Mouse (Mus musculus) olfactory bulb, adult 2 months (tissue): ENCODE results near the gene Prkn. TPM values are rescaled to one million over a fixed set of nuclear protein-coding genes. Genes with fewer than 3 reads are reported as not detected.

Source experiments
- H3K27ac ChIP-seq: fragments of 200-500 bp; 2 replicates; pipeline ENCODE4 v1.5.1; 2012; ENCODE audit warnings: low read depth, low read length; ENCODE audit not compliant: insufficient read depth
- H3K4me1 ChIP-seq: fragments of 200-500 bp; 2 replicates; pipeline ENCODE4 v1.6.1; 2012; ENCODE audit warnings: low read length; ENCODE audit not compliant: control insufficient read depth, insufficient read depth
- H3K4me3 ChIP-seq: fragments of 200-500 bp; 2 replicates; pipeline ENCODE4 v1.5.1; 2012; ENCODE audit warnings: mild to moderate bottlenecking, low read depth, low read length, moderate library complexity; ENCODE audit not compliant: insufficient read depth
- CTCF ChIP-seq: fragments of 200-500 bp; IDR thresholded peaks from 2 replicates; pipeline ENCODE4 v1.5.1; 2012; ENCODE audit warnings: low read depth, mild to moderate bottlenecking, low read length, moderate library complexity; ENCODE audit not compliant: insufficient read depth
- POLR2A ChIP-seq: fragments of 200-500 bp; IDR thresholded peaks from 2 replicates; pipeline ENCODE4 v1.6.1; 2012; ENCODE audit warnings: mild to moderate bottlenecking, low read depth, low read length, moderate library complexity; ENCODE audit not compliant: insufficient read depth
- WGBS: fragments of 180-500 bp; shearing (Covaris S2); methylation state at CpG from one replicate; pipeline ENCODE4 v1.1.7; 2018; 5-methylcytosine and 5-hydroxymethylcytosine counted together
- polyA plus RNA-seq: library from polyadenylated mRNA; stranded (reverse); fragments of >200 nt; gene quantifications from 2 replicates; pipeline ENCODE4 v1.2.4, GENCODE M21; 2012; ENCODE audit warnings: low replicate concordance; ENCODE audit not compliant: missing spikeins, insufficient read depth, insufficient read length

The Prkn gene
- polyA plus RNA-seq, 1 experiment = not detected

DNA sequence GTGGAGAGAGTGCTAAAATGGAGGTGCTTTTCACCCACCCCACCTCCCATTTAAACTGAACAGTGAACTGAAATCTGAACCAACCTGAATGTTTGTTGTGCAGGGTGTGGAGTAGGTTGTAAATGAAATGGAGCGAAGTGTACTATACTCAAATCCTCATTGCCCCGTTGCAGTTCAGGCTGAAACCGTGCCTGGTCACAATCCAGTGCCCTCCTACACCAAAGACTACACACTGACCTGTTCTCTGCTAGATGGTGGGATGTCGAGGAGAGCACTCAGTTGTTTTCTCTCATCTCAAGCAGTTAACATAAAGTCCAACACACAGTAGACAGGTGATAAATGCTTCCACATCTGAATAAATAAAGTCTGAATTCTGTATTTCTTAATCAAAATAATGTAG is 574.1 kb downstream of the Prkn start:
- TF ChIP-seq CTCF (no peak), POLR2A (no peak)
- Histone ChIP-seq H3K27ac (no peak overlapping the region), H3K4me1 (no peaks in the 10 kb centered on the region), H3K4me3 (no peak overlapping the region)
- 81% methylated on average over 4 of the region's 4 CpGs for WGBS

DNA sequence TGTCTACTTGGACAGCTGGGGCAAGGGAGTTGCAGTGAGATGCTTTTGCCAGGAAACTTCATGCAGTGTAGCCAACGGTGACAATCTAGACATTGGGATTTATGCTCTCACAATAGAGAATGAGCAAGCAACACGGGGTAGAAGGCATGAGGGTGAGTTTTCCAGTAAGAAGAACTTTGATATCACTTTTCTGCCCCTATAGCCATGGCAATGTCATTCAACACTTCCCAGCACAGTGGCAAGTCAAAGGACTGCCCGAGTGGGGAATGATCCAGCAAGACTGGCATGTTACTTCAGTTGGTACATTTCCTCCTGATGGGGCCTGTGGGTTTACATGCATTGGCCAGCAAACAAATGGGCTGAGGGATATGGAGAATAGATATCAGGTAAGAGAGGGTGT is 577.0 kb downstream of the Prkn start:
- Histone ChIP-seq H3K4me1 (no peaks in the 10 kb centered on the region), H3K4me3 (no peak overlapping the region), H3K27ac (no peak overlapping the region)
- TF ChIP-seq CTCF (no peak), POLR2A (no peak)
- 77% methylated on average over 3 of the region's 3 CpGs for WGBS

DNA sequence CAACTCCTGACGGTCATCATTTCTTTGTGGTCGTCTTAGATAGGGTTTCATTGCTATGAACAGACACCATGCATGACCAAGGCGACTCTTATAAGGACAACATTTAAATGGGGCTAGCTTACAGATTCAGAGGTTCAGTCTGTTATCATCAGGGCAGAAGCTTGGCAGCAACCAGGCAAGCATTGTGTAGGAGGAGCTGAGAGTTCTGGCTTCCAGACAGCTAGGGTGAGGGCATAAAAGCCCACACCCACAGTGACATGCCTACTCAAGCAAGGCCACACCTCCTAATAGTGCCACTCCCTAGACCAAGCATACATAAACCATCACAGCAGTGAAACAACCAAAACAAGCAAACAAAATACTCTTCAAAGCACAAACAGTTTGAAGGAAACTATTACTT is 579.3 kb downstream of the Prkn start:
- Histone ChIP-seq H3K27ac (no peak overlapping the region), H3K4me1 (no peaks in the 10 kb centered on the region), H3K4me3 (no peak overlapping the region)
- WGBS = 94% methylated on average over 3 of the region's 3 CpGs
- no peak for TF ChIP-seq CTCF
- TF ChIP-seq POLR2A = no peak

DNA sequence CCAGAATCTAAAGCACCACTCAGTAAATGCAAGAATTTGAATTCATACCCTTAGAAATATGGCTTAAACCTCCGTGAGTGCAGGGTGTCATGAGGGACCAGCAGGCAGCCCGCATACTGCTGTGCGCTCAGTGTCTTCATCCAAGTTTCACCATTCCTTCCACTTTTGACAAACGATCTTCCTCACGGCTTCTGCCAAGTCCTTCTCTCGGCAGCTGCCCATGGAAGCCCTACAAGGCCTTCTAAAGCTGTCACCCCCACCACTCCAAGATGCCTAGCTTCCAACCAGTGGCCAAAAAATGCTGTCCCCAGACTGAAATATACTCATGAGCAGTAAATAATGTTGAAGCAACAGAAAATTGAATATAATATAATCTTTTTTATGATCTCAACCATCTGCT is 580.7 kb downstream of the Prkn start:
- no peak overlapping the region for H3K27ac ChIP-seq
- WGBS = 84% methylated on average over 6 of the region's 6 CpGs
- TF ChIP-seq CTCF (no peak), POLR2A (no peak)

DNA sequence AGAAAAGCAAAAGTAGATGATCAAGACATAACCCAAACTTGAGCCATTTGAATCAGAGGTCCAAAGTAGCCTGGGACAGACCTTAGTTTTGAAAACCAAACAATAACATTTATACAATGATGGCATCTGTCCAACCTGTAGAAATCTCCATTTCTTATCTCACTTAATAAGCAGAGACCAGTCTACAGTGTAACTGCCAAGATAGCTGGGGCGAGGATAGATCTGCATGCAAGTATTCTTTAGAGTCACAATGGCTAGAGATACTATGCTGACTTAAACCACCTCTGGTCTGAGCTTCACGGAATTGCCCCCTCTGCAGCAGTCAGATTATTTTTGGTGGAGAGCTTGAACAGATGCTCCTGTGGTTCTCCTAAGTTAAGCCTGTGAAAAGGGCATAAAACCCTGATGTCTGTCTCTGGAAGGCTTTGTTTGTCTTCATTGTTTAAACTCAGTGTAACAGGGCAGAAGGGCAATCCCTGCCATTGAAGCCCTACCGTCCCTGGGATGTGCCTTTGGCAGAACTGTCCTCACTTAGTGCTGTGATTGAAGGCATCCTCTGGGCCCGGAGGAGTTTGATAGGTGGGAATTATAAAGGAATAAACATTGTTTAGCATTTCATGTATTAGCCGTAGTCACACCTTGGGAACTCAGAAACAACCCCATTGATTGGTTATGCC is 581.2 kb downstream of the Prkn start:
- WGBS = 67% methylated on average over 5 of the region's 5 CpGs
- H3K27ac ChIP-seq = no peak overlapping the region

More for the DNA sequence above, 580.7 kb downstream of the Prkn start:
- Histone ChIP-seq H3K4me1 (no peaks in the 10 kb centered on the region), H3K4me3 (no peak overlapping the region)

GRCm38 (mm10) chr17:11431323-11431722 is 591.1 kb downstream of the Prkn start:
- H3K4me1 ChIP-seq = no peaks in the 10 kb centered on the region
- WGBS = 65% methylated on average over 2 of the region's 2 CpGs
- no peak overlapping the region for H3K27ac ChIP-seq
- TF ChIP-seq POLR2A (no peak), CTCF (no peak)
- H3K4me3 ChIP-seq = no peak overlapping the region

More for the DNA sequence above, 581.2 kb downstream of the Prkn start:
- TF ChIP-seq CTCF = no peak
- no peak for TF ChIP-seq POLR2A
- Histone ChIP-seq H3K4me1 (no peaks in the 10 kb centered on the region), H3K4me3 (no peak overlapping the region)

DNA sequence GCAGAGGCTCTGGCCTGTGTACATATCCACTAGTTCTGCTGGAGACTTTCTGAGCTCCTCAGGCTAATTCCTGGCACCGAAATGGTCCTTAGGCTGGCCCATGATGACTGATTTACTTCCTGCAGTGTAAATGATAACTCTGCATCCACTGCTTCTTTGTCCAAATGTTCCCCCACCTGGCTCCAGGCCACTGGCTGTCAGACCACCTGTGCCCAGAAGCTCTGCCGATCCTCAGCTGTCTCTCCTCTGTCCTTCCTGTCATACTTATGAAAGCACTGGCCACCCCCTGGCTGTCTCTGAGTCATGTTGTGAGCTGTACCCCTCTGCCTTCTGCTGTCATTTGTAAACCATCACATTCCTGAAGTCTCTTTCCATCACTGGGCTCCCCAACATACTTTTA is 592.4 kb downstream of the Prkn start:
- WGBS = 81% methylated on average over 2 of the region's 2 CpGs
- H3K4me3 ChIP-seq = no peak overlapping the region
- H3K27ac ChIP-seq = no peak overlapping the region
- TF ChIP-seq CTCF = no peak
- TF ChIP-seq POLR2A = no peak
- H3K4me1 ChIP-seq = no peaks in the 10 kb centered on the region

- Histone ChIP-seq H3K4me3 (no peak overlapping the region), H3K4me1 (no peaks in the 10 kb centered on the region), H3K27ac (no peak overlapping the region)
- WGBS = 95% methylated on average over 2 of the region's 2 CpGs
- TF ChIP-seq POLR2A (no peak), CTCF (no peak)
These were observed 622.5 kb downstream of the Prkn start for GRCm38 (mm10) chr17:11462721-11463120.

DNA sequence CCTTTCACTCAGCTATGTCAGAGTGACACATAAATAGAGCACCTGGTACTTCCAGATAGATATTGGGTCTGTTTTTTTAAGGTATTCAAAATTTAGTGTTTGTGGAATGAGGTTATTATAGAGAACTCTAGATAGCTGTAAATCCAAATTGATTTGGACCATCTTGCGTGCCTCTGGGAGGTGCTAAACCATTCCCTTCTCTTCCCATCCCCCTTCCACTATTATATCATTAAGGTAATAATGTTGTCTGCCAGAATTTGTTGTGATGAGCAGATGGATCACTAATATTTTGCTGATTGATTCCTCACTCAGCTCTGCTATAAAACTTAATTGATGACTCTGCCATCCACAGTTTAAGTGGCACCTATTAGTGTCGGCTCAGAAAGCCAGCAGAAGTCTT is 625.9 kb downstream of the Prkn start:
- TF ChIP-seq CTCF (no peak), POLR2A (no peak)
- WGBS = 86% methylated on average over 2 of the region's 2 CpGs
- Histone ChIP-seq H3K4me3 (no peak overlapping the region), H3K27ac (no peak overlapping the region), H3K4me1 (peaks cover 2% of the 10 kb centered on the region; the same call in 1 of the 2 replicates)

GRCm38 (mm10) chr17:11468624-11469023 is 628.4 kb downstream of the Prkn start:
- TF ChIP-seq POLR2A (no peak), CTCF (no peak)
- H3K4me1 ChIP-seq = peaks cover 2% of the 10 kb centered on the region; the same call in 1 of the 2 replicates
- 94% methylated on average over 2 of the region's 2 CpGs for WGBS
- no peak overlapping the region for H3K4me3 ChIP-seq
- no peak overlapping the region for H3K27ac ChIP-seq

- Histone ChIP-seq H3K4me1 (no peaks in the 10 kb centered on the region), H3K27ac (no peak overlapping the region), H3K4me3 (no peak overlapping the region)
- WGBS = 79% methylated on average over 2 of the region's 2 CpGs
- no peak for TF ChIP-seq CTCF
- TF ChIP-seq POLR2A = no peak
These were observed 642.8 kb downstream of the Prkn start for GRCm38 (mm10) chr17:11483032-11483431.
